Mouse (Mus musculus): ENCODE results near the gene Olfr806. TPM values are rescaled to one million over a fixed set of nuclear protein-coding genes. Genes with fewer than 3 reads are reported as not detected.

Gene Olfr806
- total RNA-seq (2021), result not detected
- long read RNA-seq, experiment 1, result 0 reads
- long read RNA-seq, experiment 2, result 0 reads

- DNase-seq, result no peak
Measured at GRCm38 (mm10) chr10:129741821-129742220, at the start of gene Olfr806. TSS of gene Olfr806 (minus strand) at chr10:129741921.

GRCm38 (mm10) chr10:129778123-129778522, 36.4 kb upstream of the Olfr806 start:
- DNase-seq, result no peak

GRCm38 (mm10) chr10:129774338-129774737, 32.6 kb upstream of the Olfr806 start, which contains the start of gene Olfr809:
TSS of gene Olfr809 (plus strand) at chr10:129774638.
- no peak for DNase-seq

- no peak for DNase-seq
Measured at GRCm38 (mm10) chr10:129765182-129765581, 23.5 kb upstream of the Olfr806 start, which contains the start of gene Olfr808. TSS of gene Olfr808 (plus strand) at chr10:129765482.

GRCm38 (mm10) chr10:129757693-129758092, 16.0 kb upstream of the Olfr806 start, which contains the start of gene Olfr807:
TSS of gene Olfr807 (minus strand) at chr10:129757793.
- no peak for DNase-seq

- DNase-seq, result no peak
Measured at GRCm38 (mm10) chr10:129729275-129729674, 12.4 kb downstream of the Olfr806 start, which contains the start of gene Olfr805. TSS of gene Olfr805 (minus strand) at chr10:129729375.

GRCm38 (mm10) chr10:129702910-129703309, 38.8 kb downstream of the Olfr806 start, which contains the start of gene Olfr804:
TSS of gene Olfr804 (plus strand) at chr10:129703210.
- no peak for DNase-seq

- no peak for DNase-seq
Measured at GRCm38 (mm10) chr10:129694186-129694585, 47.5 kb downstream of the Olfr806 start, which contains the start of gene Olfr803. TSS of gene Olfr803 (minus strand) at chr10:129694286.

GRCm38 (mm10) chr10:129688069-129688468, 53.7 kb downstream of the Olfr806 start, which contains the start of gene Olfr802:
TSS of gene Olfr802 (minus strand) at chr10:129688169.
- no peak for DNase-seq

Small RNA genes lying within 50 kb of the gene (microRNA-seq; reads per million reads assigned to microRNA genes)
- gene Gm24485, result 0 reads per million in 2 experiments

Other genes starting within 250 kb of the Olfr806 start
- not detected for gene Olfr790, start 243.4 kb downstream of the Olfr806 start, total RNA-seq (2021)
- gene Olfr791, start 220.1 kb downstream of the Olfr806 start, total RNA-seq (2021), result not detected
- not detected for gene Olfr792, start 202.8 kb downstream of the Olfr806 start, total RNA-seq (2021)
- not detected for gene Olfr794, start 174.3 kb downstream of the Olfr806 start, total RNA-seq (2021)
- not detected for gene Olfr796, start 129.4 kb downstream of the Olfr806 start, total RNA-seq (2021)
- gene Olfr798, start 114.0 kb downstream of the Olfr806 start, total RNA-seq (2021), result not detected
- gene Olfr799, start 104.4 kb downstream of the Olfr806 start, total RNA-seq (2021), result not detected
- not detected for gene Olfr800, start 84.2 kb downstream of the Olfr806 start, total RNA-seq (2021)
- gene Olfr801, start 68.1 kb downstream of the Olfr806 start, total RNA-seq (2021), result not detected
- gene Olfr802, start 53.8 kb downstream of the Olfr806 start, total RNA-seq (2021), result not detected
- gene Olfr803, start 47.6 kb downstream of the Olfr806 start, total RNA-seq (2021), result not detected
- gene Olfr804, start 38.7 kb downstream of the Olfr806 start, total RNA-seq (2021), result not detected
- gene Olfr805, start 12.5 kb downstream of the Olfr806 start, total RNA-seq (2021), result not detected
- gene Olfr807, start 15.9 kb upstream of the Olfr806 start, total RNA-seq (2021), result not detected
- gene Olfr808, start 23.6 kb upstream of the Olfr806 start, total RNA-seq (2021), result not detected
- not detected for gene Olfr809, start 32.7 kb upstream of the Olfr806 start, total RNA-seq (2021)
- not detected for gene Olfr810, start 53.0 kb upstream of the Olfr806 start, total RNA-seq (2021)
- gene Olfr811, start 62.5 kb upstream of the Olfr806 start, total RNA-seq (2021), result not detected
- not detected for gene Olfr812, start 104.2 kb upstream of the Olfr806 start, total RNA-seq (2021)
- not detected for gene Olfr813, start 113.4 kb upstream of the Olfr806 start, total RNA-seq (2021)
- gene Olfr814, start 137.9 kb upstream of the Olfr806 start, total RNA-seq (2021), result not detected
- not detected for gene Olfr815, start 163.9 kb upstream of the Olfr806 start, total RNA-seq (2021)
- gene Olfr816, start 173.7 kb upstream of the Olfr806 start, total RNA-seq (2021), result not detected
- not detected for gene Olfr818, start 207.2 kb upstream of the Olfr806 start, total RNA-seq (2021)
- gene Olfr819, start 225.3 kb upstream of the Olfr806 start, total RNA-seq (2021), result not detected
- not detected for gene Olfr247, start 234.2 kb upstream of the Olfr806 start, total RNA-seq (2021)
- gene Gm10310, start 243.1 kb upstream of the Olfr806 start, total RNA-seq (2021), result not detected

Measured in heart, adult 18-20 months (tissue).